Mouse (Mus musculus): ENCODE data around the gene Twnk. TPM values are rescaled to one million over a fixed set of nuclear protein-coding genes. Genes with fewer than 3 reads are reported as not detected.

Twnk gene
- polyA plus RNA-seq, 2 experiments = 4.3 to 8.0 TPM

DNA sequence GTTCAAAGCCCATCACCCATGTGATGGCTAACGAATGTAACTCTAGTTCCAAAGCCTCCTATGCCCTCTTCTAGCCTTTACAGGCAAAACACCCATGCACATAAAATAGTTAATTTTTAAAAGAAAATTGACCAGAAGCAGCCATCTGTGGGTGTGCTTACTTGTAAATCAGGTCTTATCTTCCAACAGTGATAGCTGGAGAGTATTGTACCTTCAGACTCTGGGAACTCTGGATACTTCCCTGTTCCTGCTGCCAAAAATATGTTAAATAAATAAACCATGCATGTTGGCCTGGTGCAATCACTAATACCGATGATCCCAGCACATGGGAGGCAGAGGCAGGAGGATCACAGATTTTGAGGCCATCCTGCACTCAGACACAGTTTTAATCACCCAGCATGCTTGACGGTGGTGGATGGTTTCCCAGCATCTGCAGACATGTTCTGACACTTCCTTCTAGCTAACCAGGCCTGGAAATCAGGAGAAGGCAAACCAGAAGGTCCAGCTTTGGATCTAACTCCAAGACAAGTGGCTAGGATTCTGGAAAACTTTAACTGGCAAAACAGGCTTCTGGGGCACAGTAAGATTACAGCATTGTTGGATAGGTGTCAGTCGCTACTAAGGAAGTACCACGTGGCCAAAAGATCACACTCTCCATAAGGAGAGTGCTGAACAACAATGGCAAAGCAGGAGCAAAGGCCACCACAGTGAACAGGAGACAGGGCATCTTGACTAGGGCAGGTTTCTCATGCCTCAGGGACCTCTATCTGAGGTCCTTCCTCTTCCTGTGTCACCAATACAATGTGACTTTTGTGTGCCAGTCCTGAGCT, 20.1 kb upstream of the Twnk start:
- no peak overlapping the region for H3K4me3 ChIP-seq (ENCODE audit: insufficient read depth in 1 of 2, low read depth in 2 of 2, low read length in 2 of 2)
- H3K9me3 ChIP-seq (ENCODE audit: control insufficient read depth, low read length) = no peaks in the 10 kb centered on the region
- ATAC-seq (ENCODE audit: insufficient read depth) = no peak
- H3K9ac ChIP-seq (replicated peaks) = no peak overlapping the region
- peaks cover 17% of the 10 kb centered on the region for H3K27me3 ChIP-seq (ENCODE audit: control insufficient read depth, insufficient read depth, low read length)
- peaks cover 0 to 6% of the 10 kb centered on the region in 2 experiments; a peak in 1 of 4 replicates for H3K4me1 ChIP-seq (replicated peaks; ENCODE audit: control insufficient read depth in 2 of 2, insufficient read depth in 2 of 2, low read length in 1 of 2)
- no peak overlapping the region for H3K27ac ChIP-seq
- H3K36me3 ChIP-seq (replicated peaks; ENCODE audit: control insufficient read depth, insufficient read depth, low read depth) = peaks cover 10% of the 10 kb centered on the region
- no peak overlapping the region for H3K4me2 ChIP-seq (ENCODE audit: low read depth)
- no peak for DNase-seq (ENCODE audit: low read depth in 3 of 3, low spot score in 3 of 3)
- no peak for TF ChIP-seq CTCF (IDR thresholded peaks at IDR 0.05; ENCODE audit: low read depth)
- no peak for TF ChIP-seq EP300 (IDR thresholded peaks at IDR 0.05; ENCODE audit: low read depth)
- WGBS (ENCODE audit: insufficient replicate concordance) = 41% methylated on average over 5 of the region's 5 CpGs

DNA sequence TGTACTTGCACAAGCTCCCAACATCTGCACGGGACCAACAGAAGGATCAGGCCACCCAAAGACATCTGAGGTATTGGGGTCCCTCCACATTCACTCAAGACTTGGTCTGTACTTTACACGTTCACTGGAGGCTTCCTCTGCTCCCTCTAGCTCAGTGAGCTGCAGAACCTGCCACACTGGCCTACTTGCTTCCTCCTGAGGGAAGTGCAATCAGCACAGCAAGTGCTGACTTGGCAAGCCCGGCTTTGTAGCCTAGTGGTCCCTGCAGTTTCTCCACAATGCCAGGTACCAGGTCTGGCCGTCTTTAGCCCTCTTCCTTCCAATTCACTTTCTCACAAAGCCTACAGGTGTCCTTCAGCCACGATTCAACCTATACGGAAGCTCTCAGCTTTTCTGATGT, 18.5 kb upstream of the Twnk start:
- Histone ChIP-seq H3K4me3 (ENCODE audit: insufficient read depth in 1 of 2, low read depth in 2 of 2, low read length in 2 of 2) (no peak overlapping the region), H3K27ac (no peak overlapping the region), H3K9me3 (ENCODE audit: control insufficient read depth, low read length) (no peaks in the 10 kb centered on the region), H3K4me1 (replicated peaks; ENCODE audit: control insufficient read depth in 2 of 2, insufficient read depth in 2 of 2, low read length in 1 of 2) (peaks cover 0 to 7% of the 10 kb centered on the region in 2 experiments; a peak in 1 of 4 replicates), H3K9ac (replicated peaks) (no peak overlapping the region), H3K4me2 (ENCODE audit: low read depth) (no peak overlapping the region), H3K36me3 (replicated peaks; ENCODE audit: control insufficient read depth, insufficient read depth, low read depth) (0 out of 2 replicates have a peak, but pooled peaks cover under 1% of the 10 kb centered on the region), H3K27me3 (ENCODE audit: control insufficient read depth, insufficient read depth, low read length) (peaks cover 19% of the 10 kb centered on the region)
- 45% methylated on average over 6 of the region's 6 CpGs for WGBS (ENCODE audit: insufficient replicate concordance)
- TF ChIP-seq CTCF (IDR thresholded peaks at IDR 0.05; ENCODE audit: low read depth) = no peak
- no peak for TF ChIP-seq EP300 (IDR thresholded peaks at IDR 0.05; ENCODE audit: low read depth)
- DNase-seq (ENCODE audit: low read depth in 3 of 3, low spot score in 3 of 3) (no peak), ATAC-seq (ENCODE audit: insufficient read depth) (no peak)

DNA sequence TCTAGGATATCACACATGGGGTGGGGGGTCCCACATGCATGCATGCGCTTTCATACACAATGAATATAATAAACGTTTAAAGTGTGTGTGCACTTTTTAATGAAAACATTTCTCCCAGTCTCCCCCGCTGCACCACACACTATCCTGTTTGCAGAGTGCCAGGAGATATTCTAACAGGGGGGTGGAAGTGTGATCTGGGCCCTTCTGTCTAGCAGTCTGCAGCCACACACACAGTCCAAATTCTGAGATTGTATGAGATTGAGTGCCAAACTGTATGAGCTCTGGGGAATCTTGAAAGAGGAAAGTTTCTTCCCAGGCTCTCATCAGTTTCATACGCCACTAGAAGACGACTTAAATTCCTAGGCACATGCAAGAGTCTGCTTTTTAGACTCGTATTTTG, 17.6 kb upstream of the Twnk start:
- Histone ChIP-seq H3K4me3 (ENCODE audit: insufficient read depth in 1 of 2, low read depth in 2 of 2, low read length in 2 of 2) (no peak overlapping the region), H3K9ac (replicated peaks) (no peak overlapping the region), H3K36me3 (replicated peaks; ENCODE audit: control insufficient read depth, insufficient read depth, low read depth) (no peaks in the 10 kb centered on the region), H3K9me3 (ENCODE audit: control insufficient read depth, low read length) (no peaks in the 10 kb centered on the region), H3K27me3 (ENCODE audit: control insufficient read depth, insufficient read depth, low read length) (peaks cover 19% of the 10 kb centered on the region), H3K4me1 (replicated peaks; ENCODE audit: control insufficient read depth in 2 of 2, insufficient read depth in 2 of 2, low read length in 1 of 2) (peaks cover 0 to 9% of the 10 kb centered on the region in 2 experiments; a peak in 1 of 4 replicates), H3K4me2 (ENCODE audit: low read depth) (no peak overlapping the region), H3K27ac (no peak overlapping the region)
- TF ChIP-seq EP300 (IDR thresholded peaks at IDR 0.05; ENCODE audit: low read depth) (no peak), CTCF (IDR thresholded peaks at IDR 0.05; ENCODE audit: low read depth) (no peak)
- no peak for DNase-seq (ENCODE audit: low read depth in 3 of 3, low spot score in 3 of 3)
- WGBS (ENCODE audit: insufficient replicate concordance) = 52% methylated on average over 6 of the region's 6 CpGs
- ATAC-seq (ENCODE audit: insufficient read depth) = no peak

DNA sequence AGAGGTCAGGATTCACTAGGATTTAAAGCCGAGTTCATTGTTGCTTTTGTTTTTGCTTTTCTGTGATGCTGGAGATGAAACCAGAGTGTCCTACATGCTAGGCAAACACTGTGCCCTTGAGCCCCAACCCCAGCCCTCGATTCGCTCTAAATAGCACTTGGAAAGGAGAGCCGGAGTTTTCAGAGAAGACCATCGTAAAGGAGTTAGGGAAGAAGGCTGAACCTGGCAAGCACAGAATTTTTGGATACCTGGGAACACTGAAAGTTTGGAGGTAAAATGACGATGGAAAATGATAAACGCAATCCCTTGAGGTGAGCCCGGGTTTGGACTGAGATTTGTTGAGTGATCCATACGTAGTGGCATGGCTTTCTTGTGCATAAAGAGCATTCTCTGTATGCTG, 17.1 kb upstream of the Twnk start:
- no peak overlapping the region for H3K9ac ChIP-seq (replicated peaks)
- ATAC-seq (ENCODE audit: insufficient read depth) (no peak), DNase-seq (ENCODE audit: low read depth in 3 of 3, low spot score in 3 of 3) (no peak)
- H3K4me3 ChIP-seq (ENCODE audit: insufficient read depth in 1 of 2, low read depth in 2 of 2, low read length in 2 of 2) = no peak overlapping the region
- no peak for TF ChIP-seq EP300 (IDR thresholded peaks at IDR 0.05; ENCODE audit: low read depth)
- TF ChIP-seq CTCF (IDR thresholded peaks at IDR 0.05; ENCODE audit: low read depth) = no peak
- no peaks in the 10 kb centered on the region for H3K36me3 ChIP-seq (replicated peaks; ENCODE audit: control insufficient read depth, insufficient read depth, low read depth)
- H3K9me3 ChIP-seq (ENCODE audit: control insufficient read depth, low read length) = no peaks in the 10 kb centered on the region
- 34% methylated on average over 9 of the region's 9 CpGs for WGBS (ENCODE audit: insufficient replicate concordance)
- H3K4me2 ChIP-seq (ENCODE audit: low read depth) = peak overlapping the region; percentile 40
- no peak overlapping the region for H3K27ac ChIP-seq
- H3K27me3 ChIP-seq (ENCODE audit: control insufficient read depth, insufficient read depth, low read length) = peaks cover 19% of the 10 kb centered on the region
- peaks cover 0 to 9% of the 10 kb centered on the region in 2 experiments; a peak in 1 of 4 replicates for H3K4me1 ChIP-seq (replicated peaks; ENCODE audit: control insufficient read depth in 2 of 2, insufficient read depth in 2 of 2, low read length in 1 of 2)

DNA sequence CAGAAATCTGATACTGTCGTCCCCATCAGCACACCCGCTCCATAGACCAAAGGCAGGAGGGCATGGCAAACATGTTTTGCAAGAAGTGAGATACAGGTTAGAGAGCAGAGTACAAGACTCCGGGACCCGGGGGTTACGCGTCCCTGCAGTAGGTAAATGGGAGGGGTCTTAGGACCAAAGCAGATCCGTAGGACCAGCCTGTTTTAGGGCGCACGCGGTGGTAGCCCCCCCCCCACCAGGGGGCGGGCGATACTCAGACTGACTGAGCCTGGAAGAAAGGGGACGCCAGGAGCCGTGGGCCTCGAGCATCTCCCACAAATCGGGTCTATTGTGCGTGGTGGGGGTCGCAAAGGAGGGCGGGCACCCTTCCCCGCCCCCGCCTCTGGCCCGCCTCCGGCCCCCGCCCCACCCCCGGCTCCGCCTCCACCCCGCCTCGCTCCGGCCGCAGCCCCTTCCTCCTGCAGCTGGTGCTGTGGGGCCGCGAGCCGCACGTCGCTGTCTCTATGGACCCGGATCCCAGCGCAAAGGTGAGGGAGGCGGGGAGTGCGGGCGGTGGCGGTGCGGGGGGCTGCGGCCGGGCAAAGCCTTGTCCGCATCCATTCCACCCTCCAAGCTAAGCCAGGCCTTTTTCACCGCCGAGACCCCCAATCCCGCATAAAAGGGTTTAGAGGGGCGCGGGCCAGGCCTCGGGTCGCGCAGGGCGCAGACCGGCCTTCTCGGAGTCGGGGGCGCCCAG, 16.5 kb upstream of the Twnk start, which contains the start of gene Sema4g:
Gene Sema4g (plus strand): TSS at position 271 of the 736 bp plus-strand sequence.
- Histone ChIP-seq H3K4me1 (replicated peaks; ENCODE audit: control insufficient read depth in 2 of 2, insufficient read depth in 2 of 2, low read length in 1 of 2) (peaks cover 0 to 9% of the 10 kb centered on the region in 2 experiments; a peak in 1 of 4 replicates), H3K27ac (no peak within 1 kb of the TSS), H3K36me3 (replicated peaks; ENCODE audit: control insufficient read depth, insufficient read depth, low read depth) (no peaks in the 10 kb centered on the region), H3K27me3 (ENCODE audit: control insufficient read depth, insufficient read depth, low read length) (peaks cover 19% of the 10 kb centered on the region), H3K4me3 (ENCODE audit: insufficient read depth in 1 of 2, low read depth in 2 of 2, low read length in 2 of 2) (peak within 1 kb of the TSS; percentile 50 to 51), H3K9ac (replicated peaks) (no peak within 1 kb of the TSS; the same call in 1 of the 2 replicates), H3K4me2 (ENCODE audit: low read depth) (peak within 1 kb of the TSS; percentile 40), H3K9me3 (ENCODE audit: control insufficient read depth, low read length) (no peaks in the 10 kb centered on the region)
- no peak for TF ChIP-seq EP300 (IDR thresholded peaks at IDR 0.05; ENCODE audit: low read depth)
- TF ChIP-seq CTCF (IDR thresholded peaks at IDR 0.05; ENCODE audit: low read depth) = peak; percentile 35; the same call in 1 of the 2 replicates
- ATAC-seq (ENCODE audit: insufficient read depth) = peak; percentile 32; the same call in 1 of the 2 replicates
- no peak for DNase-seq (ENCODE audit: low read depth in 3 of 3, low spot score in 3 of 3)
- WGBS (ENCODE audit: insufficient replicate concordance) = 1% methylated on average over 46 of the region's 58 CpGs

All from liver, embryonic 14.5 days (tissue).